Mouse (Mus musculus): ENCODE measurements around the gene Gm17469.

Gene Gm17469

DNA sequence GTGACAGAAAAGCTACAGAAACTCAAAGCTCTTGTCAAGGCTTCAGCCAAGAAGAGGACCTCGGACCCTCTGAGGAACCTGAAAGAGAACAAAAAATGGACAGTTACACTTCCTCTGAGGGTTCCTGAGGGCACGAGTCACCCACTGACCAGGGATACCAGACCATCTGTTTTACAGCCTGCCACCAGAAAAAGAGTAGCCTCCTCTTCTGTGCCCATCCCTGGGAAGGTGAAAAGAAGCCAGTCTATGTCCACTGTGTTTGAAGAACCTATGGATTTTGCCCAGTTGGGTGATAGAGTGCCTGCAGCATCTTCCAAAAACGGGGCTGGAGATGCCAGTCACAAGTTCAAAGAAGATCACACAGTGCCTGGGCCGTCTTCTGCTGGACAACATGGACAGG lies at the start of gene Gm17469:
Gm17469 (plus strand) TSS at position 301 of the 400 bp plus-strand sequence.
- in situ Hi-C loops (cut with MboI, MseI): loop anchor here (25.0 kb wide), 2 partner anchors 442 to 1408 kb away; no protein-coding TSS in a partner anchor

Measured in regulatory T cell (primary cell).